Mouse (Mus musculus) left cerebral cortex, adult 18-20 months (tissue): ENCODE data around the gene Hp1bp3. TPM values are rescaled to one million over a fixed set of nuclear protein-coding genes. Genes with fewer than 3 reads are reported as not detected.

ENCODE experiments used
- DNase-seq, 2 experiments: peaks; one replicate each; pipeline ENCODE4 v3.0.0; 2021 to 2022; ENCODE audit warnings: low spot score in 2 of 2, mixed read lengths in 1 of 2
- long read RNA-seq, 2 experiments: library from polyadenylated mRNA; stranded (forward); transcript quantifications; one replicate each; pipeline ENCODE4 v2.0.0; 2021
- total RNA-seq, 2 experiments: library from RNA; stranded (reverse); gene quantifications; 2 replicates each; pipeline ENCODE4 v1.2.3; 2021

Gene Hp1bp3
- total RNA-seq = 100 to 1,000 TPM; 189 to 191 TPM
- long read RNA-seq, experiment 1, transcript Hp1bp3-202 (12 exons, 3,113 nt) = major isoform, 44 of 162 reads
- long read RNA-seq, experiment 1, transcript Hp1bp3-201 (13 exons, 3,311 nt) = minor isoform, 26 of 162 reads
- long read RNA-seq, experiment 1, partial matches to known transcripts = 65 of 162 reads
- long read RNA-seq, experiment 1, other reads (novel, unspliced or antisense) = 25 of 162 reads
- long read RNA-seq, experiment 2, transcript Hp1bp3-201 (13 exons, 3,311 nt) = minor isoform, 18 of 109 reads
- long read RNA-seq, experiment 2, transcript Hp1bp3-202 (12 exons, 3,113 nt) = major isoform, 29 of 109 reads
- long read RNA-seq, experiment 2, partial matches to known transcripts = 42 of 109 reads
- long read RNA-seq, experiment 2, other reads (novel, unspliced or antisense) = 17 of 109 reads

- DNase-seq = peak; percentile 59 to 81
These were observed at the start of gene Hp1bp3 for GRCm38 (mm10) chr4:138216200-138216890. Hp1bp3 (plus strand) TSS chr4:138216296.

DNA sequence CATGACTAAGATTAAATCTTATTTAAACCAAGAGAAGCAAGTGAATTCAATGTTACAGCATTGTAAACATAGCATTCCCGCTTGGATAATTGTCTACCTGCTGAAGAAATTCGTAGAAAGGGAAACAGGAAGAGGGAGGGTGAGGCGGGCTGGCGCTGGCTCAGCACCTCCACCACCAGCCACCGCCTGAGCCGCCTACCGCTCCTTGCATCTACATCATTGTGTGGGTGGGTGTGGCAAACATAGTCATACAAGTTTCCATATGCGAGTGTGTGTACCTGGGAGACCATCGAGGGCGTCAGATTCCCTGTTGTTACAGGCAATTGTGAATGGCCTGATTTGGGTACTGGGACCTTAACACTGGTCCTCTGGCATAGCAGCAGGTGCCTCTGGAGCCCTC, 49.6 kb upstream of the Hp1bp3 start:
- DNase-seq = peak; percentile 52 to 54

GRCm38 (mm10) chr4:138168162-138168561, 47.9 kb upstream of the Hp1bp3 start:
- no peak for DNase-seq

DNA sequence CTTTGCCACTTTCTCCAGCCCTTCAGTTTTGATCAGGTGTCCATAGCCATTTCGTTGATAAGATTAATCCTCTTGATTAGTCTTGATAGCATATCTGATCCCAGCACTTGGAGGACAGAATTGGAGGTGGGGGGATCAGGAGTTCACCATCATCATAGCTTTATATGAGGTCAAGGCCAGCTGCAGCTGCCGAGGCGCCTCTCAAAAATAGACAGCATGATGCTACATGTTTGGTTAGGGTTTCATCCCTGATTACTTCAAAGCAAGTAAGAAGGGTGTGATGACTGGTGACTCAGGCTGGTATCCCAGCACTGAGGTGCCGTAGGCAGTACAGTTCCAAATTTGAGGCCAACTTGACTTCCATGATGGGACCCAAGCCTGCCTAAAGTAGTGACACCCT, 46.7 kb upstream of the Hp1bp3 start:
- no peak for DNase-seq

DNA sequence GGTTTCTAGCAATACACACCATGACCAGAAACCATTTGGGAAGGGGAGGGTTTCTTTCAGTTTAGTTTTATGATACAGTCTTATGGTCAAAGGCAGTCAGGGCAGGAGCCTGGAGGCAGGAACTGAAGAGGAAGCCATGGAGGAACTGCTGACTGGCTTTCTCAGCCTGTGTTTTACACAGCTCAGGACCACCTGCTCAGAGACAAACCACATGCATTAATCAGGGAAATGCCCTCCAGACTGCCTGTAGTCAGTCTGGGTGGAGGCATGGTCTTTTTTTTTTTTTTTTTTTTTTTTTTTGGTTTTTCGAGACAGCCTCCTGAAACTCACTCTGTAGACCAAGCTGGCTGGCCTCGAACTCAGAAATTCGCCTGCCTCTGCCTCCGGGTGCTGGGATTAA, 43.4 kb upstream of the Hp1bp3 start:
- no peak for DNase-seq

DNA sequence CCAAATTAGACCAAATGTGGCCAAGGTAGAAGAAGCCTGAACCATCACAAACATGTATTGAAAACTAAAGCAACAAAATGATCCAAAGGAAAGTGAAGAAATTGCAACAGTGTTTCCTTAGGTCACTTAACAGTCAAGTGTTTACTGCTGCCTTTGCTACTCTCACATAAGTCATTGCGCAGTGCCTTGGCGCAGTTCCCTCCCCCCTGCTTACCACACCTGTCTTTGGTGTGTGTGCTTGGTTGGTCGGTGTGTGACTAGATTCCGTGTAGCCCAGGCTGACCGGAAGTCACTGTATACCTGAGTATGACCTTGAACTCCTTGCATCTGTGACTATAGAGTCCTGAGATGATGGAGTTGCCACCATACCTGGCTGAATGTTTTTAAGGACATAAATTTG, 36.7 kb upstream of the Hp1bp3 start:
- DNase-seq = no peak

GRCm38 (mm10) chr4:138180719-138181118, 35.4 kb upstream of the Hp1bp3 start:
- DNase-seq = no peak

GRCm38 (mm10) chr4:138184056-138184455, 32.0 kb upstream of the Hp1bp3 start:
- DNase-seq = no peak

DNA sequence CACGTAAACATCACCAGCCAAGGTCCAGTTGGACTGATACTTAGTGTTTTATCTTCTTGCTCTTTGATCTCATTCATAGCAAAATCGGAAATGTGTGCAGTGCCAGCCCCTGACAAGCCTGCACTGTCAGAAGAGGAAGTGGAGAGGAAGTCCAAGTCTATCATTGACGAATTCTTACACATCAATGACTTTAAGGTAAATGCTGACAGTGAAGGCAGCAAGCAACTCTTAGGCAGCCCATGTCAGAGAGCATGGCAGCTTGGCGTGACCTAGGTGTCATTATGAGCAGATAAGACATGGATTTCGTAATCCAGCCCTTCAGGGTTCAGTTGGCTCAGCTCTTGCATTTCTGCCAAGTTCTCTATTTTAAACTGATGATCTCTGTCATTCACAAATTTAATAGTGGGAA, 31.5 kb upstream of the Hp1bp3 start:
- no peak for DNase-seq

- DNase-seq = no peak
These were observed 30.1 kb upstream of the Hp1bp3 start for GRCm38 (mm10) chr4:138185961-138186360.

DNA sequence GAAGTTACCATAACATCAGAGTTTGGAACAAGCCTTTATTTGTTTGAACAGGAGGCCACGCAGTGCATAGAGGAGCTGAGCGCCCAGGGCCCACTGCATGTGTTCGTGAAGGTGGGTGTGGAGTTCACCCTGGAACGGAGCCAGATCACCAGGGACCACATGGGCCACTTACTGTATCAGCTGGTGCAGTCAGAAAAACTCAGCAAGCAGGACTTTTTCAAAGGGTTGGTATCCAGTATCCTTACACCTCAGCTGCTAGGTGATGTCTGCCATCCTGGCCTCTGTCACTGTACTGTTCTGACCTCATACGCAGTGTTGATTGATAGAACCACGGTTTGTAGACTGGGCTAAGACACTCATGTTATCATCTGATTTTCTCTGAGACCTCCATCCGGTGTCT, 28.1 kb upstream of the Hp1bp3 start:
- DNase-seq = no peak

- no peak for DNase-seq
These were observed 23.5 kb upstream of the Hp1bp3 start for GRCm38 (mm10) chr4:138192561-138192960.

GRCm38 (mm10) chr4:138200769-138201168, 15.3 kb upstream of the Hp1bp3 start:
- DNase-seq = no peak

DNA sequence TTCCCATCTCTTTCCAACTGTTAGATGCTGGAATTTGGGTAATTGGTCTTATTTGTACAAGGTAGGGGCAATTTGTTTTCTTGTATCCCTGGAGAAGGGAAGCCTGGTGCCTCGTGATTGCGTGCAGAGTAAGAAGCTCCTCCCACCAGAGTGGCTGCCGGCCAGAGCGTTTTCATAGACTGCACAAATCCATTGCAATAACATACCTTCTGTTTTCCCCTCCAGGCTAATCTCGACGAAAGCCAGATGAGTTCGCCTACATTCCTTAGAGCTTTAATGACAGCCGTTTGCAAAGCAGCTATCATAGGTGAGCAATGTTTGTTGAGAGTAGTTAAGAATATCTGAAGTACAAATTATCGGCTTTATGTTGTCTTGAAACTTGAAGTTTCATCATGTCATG, 14.4 kb upstream of the Hp1bp3 start:
- DNase-seq = no peak

DNA sequence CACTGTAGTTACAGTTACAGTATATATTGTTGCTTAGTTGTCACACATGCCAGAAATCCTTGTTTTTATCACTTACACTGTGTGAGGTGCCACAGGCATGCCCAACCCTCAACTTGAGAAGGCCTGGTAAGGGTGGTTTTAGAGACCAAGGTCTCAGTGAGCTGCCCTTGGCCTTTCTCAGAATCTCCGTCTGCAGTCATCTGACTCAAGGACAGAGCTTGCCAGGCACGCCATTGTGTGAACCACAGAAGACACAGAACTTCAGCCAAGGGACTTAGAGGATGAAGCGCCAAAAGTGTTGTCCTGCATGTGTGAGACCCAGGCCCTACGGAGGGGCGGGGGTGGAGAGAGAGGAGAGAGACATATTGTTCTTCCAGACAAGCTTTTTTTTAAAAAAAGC, 6.0 kb upstream of the Hp1bp3 start:
- DNase-seq = no peak

DNA sequence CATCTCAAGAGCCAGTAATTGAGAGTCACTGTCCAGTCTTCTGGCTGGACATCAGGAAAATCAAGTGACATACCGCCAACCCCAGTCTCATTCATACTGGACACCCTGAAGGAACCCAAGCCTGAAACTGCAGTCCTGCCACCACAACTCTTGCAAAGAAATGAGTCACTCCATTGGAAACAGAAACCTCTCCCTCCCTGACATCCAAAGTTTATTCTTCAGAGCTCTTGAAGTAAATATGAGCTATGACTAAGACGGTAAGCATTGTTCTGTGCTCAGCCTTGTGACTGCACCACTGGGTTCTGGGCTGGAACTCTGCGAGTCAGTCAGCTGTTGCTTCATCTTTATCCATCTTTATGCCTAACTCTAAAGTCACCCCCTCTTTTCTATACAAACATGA, 2.2 kb upstream of the Hp1bp3 start:
- no peak for DNase-seq

- DNase-seq = no peak
These were observed 361 bp upstream of the Hp1bp3 start for GRCm38 (mm10) chr4:138215671-138216199.

- peak; percentile 95 to 97 for DNase-seq
These were observed 846 bp downstream of the Hp1bp3 start for GRCm38 (mm10) chr4:138216891-138217392.

GRCm38 (mm10) chr4:138217441-138217840, 1.3 kb downstream of the Hp1bp3 start:
- DNase-seq = peak in 1 of 2 experiments; percentile 43

GRCm38 (mm10) chr4:138217951-138218685, 2.0 kb downstream of the Hp1bp3 start:
- DNase-seq = no peak

DNA sequence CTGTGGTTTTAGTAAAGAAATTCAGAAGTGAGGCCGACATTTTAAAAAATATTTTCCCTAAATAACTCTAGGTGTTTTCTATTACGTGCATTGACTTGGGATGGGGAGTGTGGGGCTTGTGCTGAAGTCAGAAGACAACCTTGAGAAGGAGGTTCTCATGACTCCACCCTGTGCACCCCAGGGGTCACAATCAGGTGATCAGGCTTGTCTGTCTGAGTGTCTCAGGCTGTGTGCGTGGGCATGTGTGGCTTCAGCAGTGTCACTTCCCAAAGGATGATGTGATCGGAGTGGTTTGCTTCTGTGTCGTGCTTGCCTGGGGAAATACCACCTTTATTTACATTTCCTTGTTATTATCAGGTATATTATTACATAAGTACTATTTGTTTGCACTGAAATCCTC, 3.2 kb downstream of the Hp1bp3 start:
- no peak for DNase-seq
